Mouse (Mus musculus) spleen, embryonic (tissue): ENCODE results near the gene Ppp2r5b.

Experiments used
- CTCF ChIA-PET: fragments of 350-600 bp; sonication (Branson Sonifier 250); formaldehyde crosslinking; loops from one replicate; lab custom pipeline; 2022; lab: Charles Lee

The Ppp2r5b gene

GRCm38 (mm10) chr19:6240136-6240535, 4.5 kb upstream of the Ppp2r5b start:
- CTCF ChIA-PET: no interaction called here

DNA sequence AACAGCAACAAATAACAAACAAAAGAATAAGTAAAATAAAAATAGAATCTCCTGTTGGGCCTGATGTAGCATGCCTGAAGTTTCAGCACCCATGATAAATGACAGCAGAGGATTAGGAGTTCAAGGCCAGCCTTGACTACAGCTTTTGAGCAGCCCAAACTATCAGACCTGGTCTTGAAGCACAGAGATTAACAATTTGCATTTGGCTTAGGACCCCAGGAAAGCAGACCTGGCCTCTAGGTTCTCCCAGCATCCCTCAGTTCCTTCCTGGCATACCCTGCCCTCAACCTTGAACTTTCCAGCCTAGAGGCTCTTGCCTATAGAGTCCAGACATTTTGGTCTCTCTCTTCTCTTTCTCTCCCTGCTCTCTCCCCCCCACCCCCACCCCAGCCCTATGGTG, 3.1 kb upstream of the Ppp2r5b start:
- CTCF ChIA-PET: no interaction called here

GRCm38 (mm10) chr19:6236842-6237241, 1.2 kb upstream of the Ppp2r5b start:
- CTCF ChIA-PET: no interaction called here

- CTCF ChIA-PET: no interaction called here
Observed at GRCm38 (mm10) chr19:6236053-6236441, 375 bp upstream of the Ppp2r5b start.

DNA sequence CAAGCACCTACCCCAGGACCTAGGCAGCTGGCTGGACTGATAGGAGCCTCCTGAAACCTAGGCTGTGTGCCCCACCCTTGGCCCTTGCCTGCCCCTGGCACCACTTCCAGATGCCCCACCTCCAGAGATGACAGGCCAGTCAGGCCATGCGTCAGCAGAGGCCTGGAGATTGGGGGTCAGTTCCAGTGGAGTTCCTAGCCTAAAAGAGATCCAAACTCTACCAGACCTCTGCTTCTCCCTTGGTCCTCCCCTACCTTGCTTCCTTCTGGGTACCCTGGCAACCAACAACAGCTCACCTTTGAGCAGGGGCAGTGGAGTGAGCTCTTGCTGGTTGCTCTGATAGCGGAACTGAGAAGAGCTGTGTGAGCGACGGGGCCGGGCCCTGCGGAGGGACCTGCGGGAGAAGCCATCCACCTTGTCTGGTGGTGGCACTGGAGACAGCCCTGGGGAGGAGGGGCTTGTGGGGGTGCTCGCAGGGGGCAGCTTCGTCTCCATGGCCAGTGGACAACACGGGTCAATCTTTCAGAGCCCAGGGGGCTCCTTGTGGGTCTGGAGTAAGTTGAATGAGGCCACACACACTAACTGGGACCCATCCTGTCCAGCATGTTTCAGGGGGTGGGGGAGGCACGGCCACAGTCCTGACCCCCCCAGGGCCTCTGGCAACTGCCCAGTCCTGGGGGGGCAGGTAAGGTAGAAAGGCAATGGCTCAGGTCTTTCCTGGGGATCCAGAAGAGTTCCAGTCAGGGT, 1.2 kb downstream of the Ppp2r5b start:
- CTCF ChIA-PET: no interaction called here

DNA sequence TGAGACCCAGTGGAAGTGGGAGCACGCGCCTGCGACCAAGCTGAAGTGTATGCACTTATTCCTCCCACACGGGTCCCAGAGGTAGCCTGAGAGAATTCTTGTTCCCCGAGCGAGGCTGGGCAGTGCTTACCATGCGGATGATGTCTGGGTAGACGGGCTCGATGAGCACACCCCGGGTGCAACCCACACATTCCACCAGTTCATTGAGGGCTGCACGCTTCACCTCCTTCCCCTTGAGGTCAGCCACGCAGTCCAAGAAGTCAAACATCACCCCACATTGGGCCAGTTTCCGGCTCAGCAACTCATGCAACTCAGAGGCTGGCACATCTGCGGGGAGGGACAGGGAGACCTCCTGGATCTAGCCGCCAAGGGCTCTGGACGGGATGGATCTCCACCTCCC, 2.0 kb downstream of the Ppp2r5b start:
- CTCF ChIA-PET: no interaction called here

DNA sequence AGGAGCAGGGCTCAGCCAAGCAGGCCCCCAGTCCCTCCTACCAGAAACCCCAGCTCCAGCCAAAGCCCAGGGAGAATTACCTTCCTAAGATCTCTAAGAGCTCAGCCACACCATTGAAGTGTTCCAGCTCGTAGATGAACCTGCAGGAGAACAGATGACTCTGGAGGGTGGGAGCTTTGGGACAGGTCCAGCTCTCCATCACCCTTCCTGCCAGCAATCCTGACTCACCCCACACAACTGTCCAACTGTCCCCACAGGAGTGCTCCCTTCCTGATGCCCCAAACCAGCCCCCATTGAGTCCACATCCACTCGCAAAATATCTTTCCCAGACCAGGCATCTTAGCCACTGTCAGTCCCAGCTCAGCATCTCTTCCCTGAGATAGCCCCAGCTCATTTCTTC, 4.6 kb downstream of the Ppp2r5b start:
- CTCF ChIA-PET: interaction anchor here (0.5 kb wide), 1 partner anchor 128 kb away, joined by 4 read pairs; no protein-coding TSS in a partner anchor

DNA sequence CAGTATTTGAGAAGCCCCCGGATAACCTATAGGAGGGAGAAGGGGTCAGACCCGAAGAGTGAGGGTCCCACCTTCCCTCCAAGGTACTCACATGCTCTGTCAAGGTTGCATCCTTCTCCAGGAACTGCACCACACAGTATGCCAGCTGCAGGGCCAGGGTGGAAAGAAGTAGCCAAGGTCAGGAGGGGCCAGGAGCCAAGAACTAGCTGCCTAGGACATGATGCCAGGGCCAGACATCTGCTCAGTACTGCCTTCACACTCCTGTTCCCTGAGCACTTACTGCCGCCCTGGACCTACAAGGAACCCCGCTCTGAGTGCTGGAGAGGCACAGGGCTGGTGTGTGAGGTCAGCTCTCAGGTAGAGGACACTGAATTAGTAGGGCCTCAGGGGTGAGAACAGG, 5.3 kb downstream of the Ppp2r5b start:
- CTCF ChIA-PET: no interaction called here

- CTCF ChIA-PET: no interaction called here
Observed at GRCm38 (mm10) chr19:6227864-6228263, 7.8 kb downstream of the Ppp2r5b start.

DNA sequence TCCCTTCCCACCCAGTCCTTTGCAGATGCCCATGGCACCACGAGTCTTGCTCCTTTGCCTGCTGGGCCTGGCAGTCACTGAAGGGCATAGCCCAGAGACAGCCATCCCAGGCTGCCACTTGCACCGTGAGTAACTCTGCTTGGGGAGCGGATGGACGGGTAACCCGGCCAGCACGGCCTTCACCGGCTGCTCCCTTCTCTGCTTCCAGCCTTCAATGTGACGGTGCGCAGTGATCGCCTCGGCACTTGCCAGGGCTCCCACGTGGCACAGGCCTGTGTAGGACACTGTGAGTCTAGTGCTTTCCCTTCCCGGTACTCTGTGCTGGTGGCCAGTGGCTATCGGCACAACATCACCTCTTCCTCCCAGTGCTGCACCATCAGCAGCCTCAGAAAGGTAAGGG, 8.9 kb downstream of the Ppp2r5b start:
- CTCF ChIA-PET: no interaction called here

DNA sequence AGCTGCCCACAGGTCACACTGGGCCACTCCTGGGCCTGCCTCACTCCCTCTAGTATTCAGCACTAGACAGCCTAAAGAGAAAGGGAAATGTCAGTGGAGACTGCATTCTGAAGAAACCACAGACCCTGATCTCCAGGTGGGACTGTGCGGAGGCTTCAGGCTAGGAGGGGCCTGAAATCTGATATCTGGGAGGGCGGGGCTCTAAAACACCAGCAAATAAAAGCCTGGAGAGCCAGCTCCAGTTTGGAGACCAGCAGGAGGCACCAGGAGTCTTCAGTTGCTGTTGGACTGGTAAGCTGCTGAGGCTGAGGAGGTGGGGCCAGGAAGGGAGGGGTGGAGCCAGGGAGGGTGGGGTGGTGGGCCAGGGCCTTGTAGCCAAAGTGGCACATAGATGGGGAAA, 9.5 kb downstream of the Ppp2r5b start, which contains the start of gene Gpha2:
Gpha2 (plus strand) TSS at position 246 of the 400 bp plus-strand sequence.
- CTCF ChIA-PET: no interaction called here

DNA sequence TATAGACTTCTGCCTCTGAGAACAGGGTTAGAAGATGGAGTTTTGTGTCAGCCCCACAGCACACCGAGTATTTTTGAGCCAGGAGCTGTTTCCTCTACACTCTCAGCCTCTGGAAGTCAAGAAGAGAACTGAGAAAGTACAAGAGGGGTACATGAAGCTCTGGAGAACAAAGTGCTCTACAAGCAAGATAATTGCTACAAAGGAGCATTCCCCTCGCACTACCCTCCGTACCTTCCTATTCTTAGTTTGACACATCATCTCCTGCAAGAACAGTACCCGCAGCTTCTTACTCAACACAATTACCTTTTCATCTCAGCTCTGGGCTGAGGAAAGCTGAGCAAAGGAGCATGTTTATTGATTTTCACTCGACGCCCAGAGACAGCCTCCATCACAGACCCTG, 17.1 kb downstream of the Ppp2r5b start:
- CTCF ChIA-PET: interaction anchor here (0.5 kb wide), 1 partner anchor 263 kb away, joined by 4 read pairs; no protein-coding TSS in a partner anchor

DNA sequence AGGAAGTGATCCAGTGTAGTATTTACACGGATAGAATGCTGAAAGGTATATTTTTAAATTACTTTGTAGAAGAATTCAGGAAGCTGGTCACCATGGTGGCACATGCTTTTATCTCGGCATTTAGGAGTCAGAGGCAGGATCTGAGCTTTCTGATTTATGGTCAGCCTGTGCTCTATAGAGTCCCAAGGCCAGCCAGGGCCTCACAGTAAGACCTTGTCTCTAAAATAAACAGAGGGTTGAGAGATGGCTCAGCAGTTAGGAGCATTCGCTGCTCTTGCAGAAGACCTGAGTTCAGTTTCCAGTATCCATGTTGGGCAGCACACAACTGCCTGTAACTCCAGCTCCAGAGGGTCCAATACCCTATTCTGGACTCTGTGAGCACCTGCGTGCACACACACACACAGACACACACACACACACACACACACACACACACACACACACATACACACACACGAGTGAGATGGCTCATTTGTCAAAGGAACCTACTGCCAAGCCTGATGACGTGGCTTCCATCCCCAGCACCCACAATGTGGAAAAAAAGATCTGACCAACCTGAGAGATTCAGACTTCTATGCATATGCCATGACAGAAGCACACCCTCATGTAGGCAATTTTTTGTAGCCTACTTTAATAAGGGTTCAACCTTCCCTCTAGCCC, 19.5 kb downstream of the Ppp2r5b start:
- CTCF ChIA-PET: interaction anchor here (0.6 kb wide), 1 partner anchor 28 kb away, joined by 16 read pairs; no protein-coding TSS in a partner anchor

DNA sequence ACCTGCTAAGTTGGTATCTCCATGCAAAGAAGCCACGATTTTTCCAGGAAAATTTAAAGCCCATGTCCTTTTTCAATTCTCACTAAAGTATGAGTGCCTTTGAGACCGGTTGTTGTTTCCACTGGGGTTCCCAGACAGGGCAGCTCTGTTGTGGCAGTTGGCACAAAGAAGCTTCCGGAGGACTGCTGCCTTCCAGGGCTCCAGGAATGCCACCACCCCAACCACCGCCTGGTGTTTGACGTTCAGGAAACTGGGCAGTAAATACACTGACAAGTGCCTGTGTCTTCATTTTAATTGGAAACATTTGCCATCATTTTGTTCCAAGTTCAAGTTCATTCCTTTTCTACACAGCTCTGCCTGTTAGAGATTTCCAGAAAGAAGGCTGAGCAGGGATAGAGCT, 29.0 kb downstream of the Ppp2r5b start:
- CTCF ChIA-PET: interaction anchor here (0.7 kb wide), 1 partner anchor 699 kb away, joined by 3 read pairs; no protein-coding TSS in a partner anchor

DNA sequence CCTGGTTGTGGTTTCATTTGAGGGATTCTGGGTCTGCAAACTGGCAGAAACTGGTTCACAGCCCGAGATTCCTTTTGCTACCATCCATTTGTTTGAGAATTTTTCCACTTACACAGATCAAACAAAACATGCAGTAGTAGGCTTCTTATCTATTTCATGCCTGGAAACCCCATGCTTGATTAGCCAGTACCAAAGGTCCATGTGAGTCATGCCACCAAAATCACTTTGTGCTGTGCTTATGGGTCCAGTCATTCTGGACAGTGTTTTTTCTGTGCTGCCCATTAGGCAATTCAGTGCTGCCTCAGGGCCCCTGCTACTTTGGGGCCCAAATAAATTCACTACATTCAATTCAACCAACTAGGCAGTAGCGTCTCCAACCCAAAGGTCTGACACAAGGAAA, 31.4 kb downstream of the Ppp2r5b start:
- CTCF ChIA-PET: no interaction called here

- CTCF ChIA-PET: no interaction called here
Observed at GRCm38 (mm10) chr19:6184131-6184530, 51.5 kb downstream of the Ppp2r5b start, which contains the start of gene Majin. Gene Majin (plus strand): TSS chr19:6184388.

DNA sequence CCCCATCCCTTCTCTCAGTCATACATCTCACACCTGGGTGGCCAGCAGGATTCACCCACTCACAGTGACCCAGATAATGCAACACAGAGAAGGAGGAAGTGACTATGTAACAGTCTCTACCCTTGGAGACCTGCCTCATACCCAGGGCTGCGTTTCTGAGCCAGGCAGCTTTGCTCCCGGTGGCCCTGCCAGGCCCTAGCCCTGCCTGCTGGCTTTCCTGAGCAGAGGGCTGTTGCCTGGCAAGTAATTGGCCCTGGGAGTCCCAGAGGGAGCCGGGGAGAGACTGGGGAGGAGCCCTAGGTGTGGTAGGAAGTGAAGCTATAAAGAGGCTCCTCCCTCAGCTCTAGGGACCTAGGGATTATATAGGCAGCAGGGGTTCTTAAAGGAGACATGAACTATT, 53.1 kb downstream of the Ppp2r5b start:
- CTCF ChIA-PET: no interaction called here

DNA sequence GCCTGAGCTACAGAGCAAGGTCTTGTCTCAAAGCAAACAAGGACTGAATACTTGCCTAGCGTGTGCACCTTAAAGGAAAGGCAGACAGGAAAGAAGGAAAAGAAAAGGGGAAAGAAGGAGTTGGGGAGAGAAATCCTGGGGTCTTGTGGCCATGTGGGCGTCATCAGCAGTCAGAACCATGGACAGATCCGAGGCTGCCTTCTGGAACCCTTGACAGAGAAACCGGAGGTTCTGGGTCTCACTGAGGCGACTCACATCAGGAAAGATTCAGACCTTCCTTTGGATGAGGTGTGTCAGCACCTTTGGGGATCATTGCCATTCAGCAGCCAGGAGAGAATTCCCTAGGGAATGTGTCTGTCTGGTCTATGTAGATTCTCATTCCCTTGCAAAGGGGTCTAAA, 54.0 kb downstream of the Ppp2r5b start:
- CTCF ChIA-PET: no interaction called here

DNA sequence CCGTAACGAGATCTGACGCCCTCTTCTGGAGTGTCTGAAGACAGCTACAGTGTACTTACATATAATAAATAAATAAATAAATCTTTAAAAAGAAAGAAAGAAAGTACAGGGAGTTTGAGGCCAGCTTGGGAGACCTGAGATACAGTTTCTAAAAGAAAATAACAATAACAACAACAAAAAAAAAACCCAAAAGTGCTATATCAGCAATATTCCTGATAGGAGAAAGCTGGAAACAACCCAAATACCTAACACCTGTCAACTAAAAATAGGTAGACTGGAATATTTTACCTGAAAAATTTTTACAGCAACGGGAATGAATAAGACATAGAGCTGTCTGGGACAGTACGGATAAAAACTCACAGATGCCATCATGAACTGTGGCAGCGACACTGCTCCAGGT, 56.9 kb downstream of the Ppp2r5b start:
- CTCF ChIA-PET: no interaction called here
